Mouse (Mus musculus): Measurements from ENCODE around the gene Gstt2.

GRCm38 (mm10) chr10:75854096-75854495, 16.9 kb upstream of the Gstt2 start:
- TF ChIP-seq CTCF (IDR thresholded peaks at IDR 0.05; ENCODE audit: low read depth): no peak
- TF ChIP-seq EP300 (IDR thresholded peaks at IDR 0.05; ENCODE audit: low read depth): no peak

All from liver, embryonic 14.5 days (tissue).